Mouse (Mus musculus) embryonic facial prominence, embryonic 10.5 days (tissue): ENCODE results near the gene Pakap. TPM values are rescaled to one million over a fixed set of nuclear protein-coding genes. Genes with fewer than 3 reads are reported as not detected.
A peak's percentile ranks its signal among the peaks of the same experiment; 100 is the strongest.

Source experiments
- DNase-seq: peaks from one replicate; pipeline ENCODE4 v3.0.0-alpha.2; 2017; ENCODE audit warnings: low spot score
- H3K27ac ChIP-seq: fragments of 300-500 bp; sonication (generic); replicated peaks from 2 replicates; pipeline ENCODE4 v1.5.1; 2016; ENCODE audit warnings: mild to moderate bottlenecking
- H3K27me3 ChIP-seq: fragments of 300-500 bp; sonication (generic); replicated peaks from 2 replicates; pipeline ENCODE4 v1.6.1; 2016; ENCODE audit warnings: low read depth, mild to moderate bottlenecking; ENCODE audit not compliant: poor library complexity, severe bottlenecking
- H3K36me3 ChIP-seq: fragments of 300-500 bp; sonication (generic); replicated peaks from 2 replicates; pipeline ENCODE4 v1.6.1; 2016; ENCODE audit warnings: mild to moderate bottlenecking, moderate library complexity
- H3K4me1 ChIP-seq: fragments of 300-500 bp; sonication (generic); 2 replicates; pipeline ENCODE4 v1.6.1; 2016
- H3K4me3 ChIP-seq: fragments of 300-500 bp; sonication (generic); 2 replicates; pipeline ENCODE4 v1.5.1; 2016; ENCODE audit warnings: mild to moderate bottlenecking, moderate library complexity
- H3K9me3 ChIP-seq: fragments of 300-500 bp; sonication (generic); 2 replicates; pipeline ENCODE4 v1.6.1; 2016; ENCODE audit warnings: mild to moderate bottlenecking
- WGBS: fragments of 180-500 bp; shearing (Covaris S2); methylation state at CpG from one replicate; pipeline ENCODE4 v1.1.7; 2016; 5-methylcytosine and 5-hydroxymethylcytosine counted together
- polyA plus RNA-seq: library from polyadenylated mRNA; unstranded; fragments of >200 nt; fragmentation: Nextera tagmentation; extraction: Ambion mirVana; gene quantifications from 2 replicates; pipeline ENCODE4 v1.2.1, GENCODE M21; 2016

Gene Pakap
- polyA plus RNA-seq, 1 experiment from 2014 or later, result 25.8 TPM

DNA sequence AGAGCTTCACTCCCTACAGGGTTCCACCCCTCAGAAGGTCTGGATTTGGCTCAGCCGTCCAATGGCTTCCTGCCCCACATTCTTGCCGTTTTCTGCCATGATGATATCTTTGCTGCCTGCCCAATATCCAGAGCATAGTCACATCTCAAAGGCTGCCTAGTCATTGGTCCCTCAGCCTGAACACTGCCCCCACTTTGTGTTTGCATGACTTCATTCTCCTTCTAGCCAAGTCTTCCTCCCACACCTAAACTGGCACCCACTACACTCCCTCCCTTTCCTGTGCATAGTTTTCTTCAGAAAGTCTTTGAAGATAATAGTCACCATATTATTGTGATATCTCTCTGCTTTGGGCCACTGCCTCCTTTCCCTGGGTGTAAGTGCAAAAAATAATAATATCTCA lies 10.9 kb upstream of the Pakap start:
- Histone ChIP-seq H3K4me1 (peaks cover 36% of the 10 kb centered on the region), H3K27me3 (0 out of 2 replicates have a peak, but pooled peaks cover 3% of the 10 kb centered on the region), H3K36me3 (no peaks in the 10 kb centered on the region), H3K9me3 (no peaks in the 10 kb centered on the region), H3K4me3 (no peak overlapping the region), H3K27ac (no peak overlapping the region; the same call in 1 of the 2 replicates)
- WGBS, result 80% methylated on average over 2 of the region's 2 CpGs
- DNase-seq, result no peak

DNA sequence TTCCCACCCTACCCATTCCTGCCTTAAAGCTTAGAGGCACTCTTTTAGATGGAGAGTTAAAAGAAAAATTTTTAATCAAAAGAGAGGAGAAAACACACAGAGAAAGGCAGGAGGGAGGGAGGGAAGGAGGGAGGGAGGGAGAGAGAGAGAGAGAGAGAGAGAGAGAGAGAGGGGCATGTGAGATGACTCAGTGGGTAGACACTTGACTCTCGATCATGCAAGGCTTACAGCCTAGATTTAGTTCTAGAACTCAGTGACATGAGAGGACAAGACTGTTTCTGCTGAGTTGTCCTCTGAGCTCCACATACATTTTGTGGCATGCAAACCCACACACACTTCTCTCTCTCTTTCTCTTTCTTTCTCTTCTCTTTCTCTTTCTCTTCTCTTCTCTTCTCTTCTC lies 8.5 kb upstream of the Pakap start:
- Histone ChIP-seq H3K36me3 (no peaks in the 10 kb centered on the region), H3K4me3 (no peak overlapping the region), H3K4me1 (peaks cover 36% of the 10 kb centered on the region), H3K9me3 (no peaks in the 10 kb centered on the region), H3K27me3 (0 out of 2 replicates have a peak, but pooled peaks cover 3% of the 10 kb centered on the region), H3K27ac (no peak overlapping the region)
- 84% methylated on average over 1 of the region's 1 CpGs for WGBS
- no peak for DNase-seq

DNA sequence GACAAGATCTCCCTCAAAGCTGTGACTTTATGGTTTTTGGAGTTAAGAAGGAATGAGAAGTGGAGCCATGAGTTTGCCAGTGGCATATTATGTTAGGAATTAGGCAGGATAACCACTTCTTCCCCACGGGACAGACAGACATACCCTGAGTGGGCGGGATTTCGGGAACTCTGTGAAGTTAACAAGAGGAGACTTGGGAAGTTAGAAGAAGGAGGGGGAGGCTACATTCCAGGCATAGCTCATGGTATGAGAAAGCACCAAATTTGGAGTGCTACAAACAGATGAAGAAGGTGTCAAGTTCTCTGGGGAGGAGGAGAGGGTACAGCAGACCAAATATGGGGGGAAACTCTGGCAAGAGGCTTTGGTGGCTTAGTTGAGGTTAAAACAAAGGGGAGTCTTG lies 8.0 kb upstream of the Pakap start:
- WGBS, result 45% methylated on average over 3 of the region's 3 CpGs
- Histone ChIP-seq H3K36me3 (no peaks in the 10 kb centered on the region), H3K27me3 (0 out of 2 replicates have a peak, but pooled peaks cover 3% of the 10 kb centered on the region), H3K9me3 (no peaks in the 10 kb centered on the region), H3K4me1 (peaks cover 32% of the 10 kb centered on the region), H3K4me3 (no peak overlapping the region), H3K27ac (peak overlapping the region; percentile 19; the same call in 1 of the 2 replicates)
- no peak for DNase-seq

DNA sequence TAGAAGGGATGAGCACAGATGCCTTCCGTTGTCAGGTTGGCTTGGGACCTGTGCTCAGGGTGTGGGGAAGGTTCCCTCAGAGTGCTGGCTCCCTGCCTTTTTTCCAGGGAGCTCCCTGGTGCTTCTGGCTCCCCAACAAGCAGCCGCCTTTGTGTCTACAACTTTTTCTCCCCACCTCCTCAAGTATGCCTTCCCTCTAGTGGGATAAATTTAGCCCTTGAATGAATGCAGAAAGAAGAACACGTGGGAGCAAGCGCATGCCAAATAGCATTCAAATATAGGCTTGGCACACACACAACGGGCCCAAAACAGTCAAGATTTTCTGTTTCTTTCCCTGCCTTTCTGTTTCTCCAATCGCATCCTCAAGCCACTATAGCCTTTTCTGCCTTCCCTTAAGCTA lies 6.9 kb upstream of the Pakap start:
- H3K4me3 ChIP-seq, result no peak overlapping the region
- H3K27ac ChIP-seq, result peak overlapping the region; percentile 19
- no peaks in the 10 kb centered on the region for H3K9me3 ChIP-seq
- peaks cover 28% of the 10 kb centered on the region for H3K4me1 ChIP-seq
- 82% methylated on average over 6 of the region's 6 CpGs for WGBS
- H3K27me3 ChIP-seq, result peaks cover 6% of the 10 kb centered on the region
- no peaks in the 10 kb centered on the region for H3K36me3 ChIP-seq
- DNase-seq, result no peak

DNA sequence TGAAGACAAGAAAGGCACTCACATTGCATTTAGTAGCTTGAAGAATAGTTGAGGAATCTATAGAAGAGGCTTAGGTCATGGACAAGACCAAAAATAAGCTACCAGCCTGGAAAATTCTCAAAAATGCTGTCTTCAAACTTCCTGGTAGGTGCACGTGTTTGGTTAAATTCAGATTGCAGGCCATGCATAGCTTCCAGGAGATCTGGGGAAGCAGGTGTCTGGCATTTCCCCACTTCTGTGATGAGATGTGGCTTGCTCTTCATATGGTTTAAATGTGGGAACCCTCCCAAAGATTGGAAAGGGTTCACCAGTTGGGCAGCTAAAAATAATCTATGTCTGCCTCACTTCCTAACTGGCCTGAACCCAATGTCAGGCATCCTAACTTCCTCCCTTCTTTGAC lies 2.7 kb upstream of the Pakap start:
- Histone ChIP-seq H3K4me1 (peaks cover 37% of the 10 kb centered on the region), H3K4me3 (no peak overlapping the region), H3K36me3 (no peaks in the 10 kb centered on the region), H3K9me3 (no peaks in the 10 kb centered on the region), H3K27me3 (peaks cover 29% of the 10 kb centered on the region), H3K27ac (no peak overlapping the region)
- WGBS, result 94% methylated on average over 1 of the region's 1 CpGs
- DNase-seq, result no peak

DNA sequence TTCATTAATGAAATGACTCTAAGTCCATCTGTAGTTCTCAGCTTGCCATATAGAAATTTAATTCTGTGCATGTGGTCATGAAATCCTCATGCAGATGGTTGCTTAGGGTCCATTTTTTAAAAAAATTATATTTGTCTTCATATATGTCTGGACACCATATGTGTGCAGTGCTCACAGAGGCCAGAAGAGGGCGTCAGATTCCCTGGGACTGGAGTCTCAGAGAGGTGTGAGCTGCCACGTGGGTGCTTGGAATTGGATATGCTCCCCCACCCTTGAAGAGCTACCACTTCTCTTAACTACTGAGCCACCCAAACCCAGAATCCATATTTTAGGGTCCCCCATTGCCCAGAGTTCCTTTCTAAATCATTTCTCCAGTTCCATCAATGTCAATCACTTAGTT lies 2.2 kb upstream of the Pakap start:
- peaks cover 35% of the 10 kb centered on the region for H3K4me1 ChIP-seq
- no peaks in the 10 kb centered on the region for H3K36me3 ChIP-seq
- DNase-seq, result no peak
- no peak overlapping the region for H3K27ac ChIP-seq
- no peaks in the 10 kb centered on the region for H3K9me3 ChIP-seq
- H3K4me3 ChIP-seq, result no peak overlapping the region
- WGBS, result 62% methylated on average over 2 of the region's 2 CpGs
- H3K27me3 ChIP-seq, result peaks cover 29% of the 10 kb centered on the region

DNA sequence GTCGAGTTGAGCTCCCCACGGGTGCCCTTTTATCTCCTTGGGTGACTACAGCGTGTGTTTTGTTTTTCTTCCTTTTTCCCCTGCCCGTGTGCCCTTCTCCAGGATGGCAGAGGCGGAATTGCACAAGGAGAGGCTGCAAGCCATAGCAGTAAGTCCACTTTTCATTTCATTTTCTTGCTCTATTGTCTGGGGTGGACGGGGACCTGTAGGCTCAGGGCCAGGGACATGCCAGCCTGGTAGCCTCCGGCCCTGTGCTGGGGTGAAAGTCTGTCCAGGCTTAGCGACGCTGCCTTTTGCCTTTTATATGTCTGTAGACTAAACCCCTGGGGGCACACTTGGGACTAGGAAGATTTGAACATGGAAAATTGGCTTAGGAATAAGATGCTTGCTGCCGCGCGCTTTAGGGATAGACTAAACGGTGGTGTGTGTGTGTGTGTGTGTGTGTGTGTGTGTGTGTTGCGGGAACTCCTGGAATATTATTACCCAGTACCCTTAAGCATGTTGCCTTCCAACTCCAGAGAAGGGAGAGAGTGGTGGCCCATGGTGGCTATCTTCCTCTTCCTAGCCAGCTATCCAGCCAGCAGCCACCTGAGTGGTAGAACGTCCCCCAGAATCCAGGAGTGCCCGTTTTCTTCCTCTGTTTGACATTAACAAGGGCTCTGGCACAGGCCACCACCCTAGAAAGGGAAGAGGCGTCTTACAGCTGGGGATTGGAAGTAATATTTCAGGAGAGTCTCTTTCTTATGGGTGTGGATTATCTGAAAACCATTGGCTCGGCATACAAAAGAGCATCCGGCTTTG lies 489 bp downstream of the Pakap start:
- peak overlapping the region; percentile 94 for H3K27ac ChIP-seq
- WGBS, result 39% methylated on average over 19 of the region's 19 CpGs
- H3K9me3 ChIP-seq, result no peaks in the 10 kb centered on the region
- peaks cover 35% of the 10 kb centered on the region for H3K4me1 ChIP-seq
- H3K4me3 ChIP-seq, result peak overlapping the region; percentile 79
- DNase-seq, result peak; percentile 55
- H3K27me3 ChIP-seq, result peaks cover 26% of the 10 kb centered on the region
- no peaks in the 10 kb centered on the region for H3K36me3 ChIP-seq

DNA sequence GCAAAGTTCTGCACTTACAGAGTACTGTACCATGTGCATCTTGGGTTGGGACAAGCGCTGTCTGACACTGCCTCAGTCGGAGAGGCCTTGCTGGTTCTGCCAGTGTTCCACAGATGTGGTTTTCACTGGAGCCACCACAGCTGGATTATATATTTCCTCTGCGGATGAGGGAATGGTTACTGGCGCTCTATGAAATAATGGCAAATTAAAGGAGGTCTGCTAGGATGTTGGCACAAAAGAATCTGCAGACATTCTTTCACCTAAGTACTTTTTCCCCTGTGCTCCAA lies 1.0 kb downstream of the Pakap start:
- no peak for DNase-seq
- WGBS, result 82% methylated on average over 4 of the region's 4 CpGs
- H3K4me3 ChIP-seq, result peak overlapping the region; percentile 79
- H3K9me3 ChIP-seq, result no peaks in the 10 kb centered on the region
- peaks cover 35% of the 10 kb centered on the region for H3K4me1 ChIP-seq
- H3K27me3 ChIP-seq, result peaks cover 26% of the 10 kb centered on the region
- H3K36me3 ChIP-seq, result no peaks in the 10 kb centered on the region
- 0 out of 2 replicates have a peak overlapping the region, but pooled peaks have one; percentile 94 for H3K27ac ChIP-seq

DNA sequence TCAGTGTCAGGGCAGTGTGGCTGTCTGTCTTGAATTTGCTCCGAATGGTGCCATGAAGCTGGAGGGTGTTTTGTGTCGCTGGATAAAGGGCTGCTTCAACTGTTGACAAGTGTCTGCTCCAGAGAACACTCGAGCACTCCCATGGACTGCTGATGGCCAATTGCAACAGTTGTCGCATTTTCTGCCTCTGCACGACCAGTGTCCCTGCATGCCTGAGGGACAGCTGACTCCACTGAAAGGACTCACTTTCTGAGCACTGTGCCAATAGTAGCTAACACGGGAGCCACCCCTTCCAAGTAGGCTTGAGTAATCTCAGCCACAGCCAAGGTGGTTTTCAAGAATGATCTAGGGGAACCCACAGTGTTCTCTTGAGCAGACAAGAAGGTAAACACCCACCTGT lies 1.7 kb downstream of the Pakap start:
- Histone ChIP-seq H3K4me1 (peaks cover 35% of the 10 kb centered on the region), H3K4me3 (peak overlapping the region; percentile 79; the same call in 1 of the 2 replicates), H3K27ac (no peak overlapping the region)

DNA sequence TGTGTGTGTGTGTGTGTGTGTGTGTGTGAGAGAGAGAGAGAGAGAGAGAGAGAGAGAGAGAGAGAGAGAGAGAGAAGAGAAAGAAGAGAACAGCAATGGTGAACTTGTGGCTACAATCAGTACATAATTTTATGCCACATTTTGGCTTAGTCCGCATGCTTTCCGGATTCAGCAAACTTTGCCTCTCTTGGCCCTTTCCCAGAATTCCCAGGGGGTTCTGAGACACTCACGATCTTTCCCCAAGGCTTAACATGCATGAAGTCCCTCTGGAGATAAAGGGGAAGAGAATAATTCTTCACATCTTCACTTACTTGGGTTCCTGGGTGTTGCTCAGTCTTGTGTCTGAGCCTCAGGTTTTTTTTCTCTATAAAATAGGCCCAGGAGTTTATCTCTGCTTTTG lies 2.2 kb downstream of the Pakap start:
- Histone ChIP-seq H3K27me3 (peaks cover 26% of the 10 kb centered on the region), H3K36me3 (no peaks in the 10 kb centered on the region), H3K27ac (no peak overlapping the region), H3K4me1 (peaks cover 35% of the 10 kb centered on the region), H3K4me3 (no peak overlapping the region), H3K9me3 (no peaks in the 10 kb centered on the region)
- no peak for DNase-seq
- WGBS, result 77% methylated on average over 3 of the region's 3 CpGs

More for the DNA sequence above, 1.7 kb downstream of the Pakap start:
- no peaks in the 10 kb centered on the region for H3K9me3 ChIP-seq
- H3K27me3 ChIP-seq, result peaks cover 26% of the 10 kb centered on the region
- WGBS, result 62% methylated on average over 6 of the region's 6 CpGs
- no peak for DNase-seq
- H3K36me3 ChIP-seq, result no peaks in the 10 kb centered on the region

DNA sequence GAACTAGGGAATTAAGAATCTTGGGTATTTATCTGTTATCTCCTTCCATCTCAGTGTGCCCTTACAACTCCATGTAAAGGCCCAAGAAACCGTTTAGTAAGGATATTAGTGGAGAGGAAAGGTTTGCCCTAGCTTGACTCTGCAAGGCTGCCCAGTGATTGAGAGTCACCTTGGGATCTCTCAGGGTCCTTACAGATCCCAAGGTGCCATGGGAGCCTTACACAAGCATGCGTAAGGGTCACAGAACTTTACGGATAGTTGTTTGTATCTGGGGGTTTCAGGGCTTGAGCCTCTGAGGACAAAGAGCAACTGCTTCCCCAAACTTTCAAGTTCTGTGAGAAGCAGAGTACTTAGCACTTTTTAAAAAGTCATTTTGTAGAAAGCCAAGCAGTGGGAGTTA lies 6.2 kb downstream of the Pakap start:
- no peak overlapping the region for H3K4me3 ChIP-seq
- H3K27me3 ChIP-seq, result no peaks in the 10 kb centered on the region
- peaks cover 13% of the 10 kb centered on the region for H3K4me1 ChIP-seq
- DNase-seq, result no peak
- no peaks in the 10 kb centered on the region for H3K36me3 ChIP-seq
- WGBS, result 86% methylated on average over 3 of the region's 3 CpGs
- H3K9me3 ChIP-seq, result no peaks in the 10 kb centered on the region
- H3K27ac ChIP-seq, result no peak overlapping the region

DNA sequence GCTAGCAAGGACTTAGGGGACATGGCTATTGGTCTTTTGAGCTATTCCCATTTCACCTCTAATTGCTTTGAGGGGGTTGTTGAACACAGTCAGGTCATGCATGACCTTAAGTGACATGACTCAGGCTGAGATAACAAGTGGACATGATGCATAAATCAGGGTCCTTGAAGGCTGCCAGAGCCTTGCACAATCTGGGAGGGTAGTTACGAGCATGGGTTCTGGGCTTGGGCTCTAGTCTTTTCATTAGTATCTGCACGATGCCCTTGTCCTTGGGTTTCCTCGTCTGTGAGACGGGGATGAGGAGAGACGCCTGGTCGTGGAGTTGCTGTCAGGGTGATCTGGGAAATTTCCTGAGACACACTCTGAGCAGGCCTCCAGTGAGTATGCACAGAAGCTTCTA lies 6.7 kb downstream of the Pakap start:
- Histone ChIP-seq H3K4me3 (no peak overlapping the region), H3K27me3 (no peaks in the 10 kb centered on the region), H3K9me3 (no peaks in the 10 kb centered on the region), H3K27ac (no peak overlapping the region), H3K36me3 (no peaks in the 10 kb centered on the region), H3K4me1 (peaks cover 8% of the 10 kb centered on the region)
- 85% methylated on average over 6 of the region's 6 CpGs for WGBS
- DNase-seq, result no peak

DNA sequence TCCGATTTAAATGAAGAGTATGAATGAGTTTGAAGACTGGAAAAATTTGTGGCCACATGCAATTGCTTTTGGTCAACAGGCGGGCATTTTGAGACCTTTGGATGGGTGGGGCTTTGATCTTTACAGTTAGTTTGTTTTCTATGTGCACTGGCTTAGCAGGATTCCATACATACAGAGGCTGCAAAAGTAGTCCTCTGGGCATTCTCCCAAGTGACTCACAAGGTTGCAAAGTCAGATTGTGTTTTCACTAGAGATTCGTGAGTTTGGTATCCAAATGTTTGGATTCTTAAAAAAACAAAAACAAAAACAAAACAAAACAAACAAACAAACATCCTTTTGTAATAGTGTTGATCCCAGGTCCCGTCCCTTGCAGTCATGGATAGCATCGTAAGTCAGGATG lies 7.7 kb downstream of the Pakap start:
- Histone ChIP-seq H3K27ac (no peak overlapping the region), H3K4me3 (no peak overlapping the region), H3K36me3 (no peaks in the 10 kb centered on the region), H3K9me3 (no peaks in the 10 kb centered on the region), H3K4me1 (peaks cover 3% of the 10 kb centered on the region; the same call in 1 of the 2 replicates), H3K27me3 (no peaks in the 10 kb centered on the region)
- DNase-seq, result no peak
- WGBS, result 81% methylated on average over 5 of the region's 5 CpGs
